Mouse (Mus musculus) neural tube, embryonic 11.5 days (tissue): ENCODE measurements around the gene Gpr39. TPM values are rescaled to one million over a fixed set of nuclear protein-coding genes. Genes with fewer than 3 reads are reported as not detected.

ENCODE experiments used
- ATAC-seq: fragments of 200-750 bp; cut with Nextera tagmentation; 2 replicates; pipeline ENCODE4 v1.8.0; 2017; ENCODE audit warnings: moderate number of reproducible peaks, mild to moderate bottlenecking, moderate TSS enrichment, moderate library complexity; ENCODE audit not compliant: insufficient read depth, low FRiP score, low TSS enrichment
- DNase-seq: peaks from one replicate; pipeline ENCODE4 v3.0.0-alpha.2; 2015; ENCODE audit warnings: low spot score
- H3K27ac ChIP-seq: fragments of 300-500 bp; sonication (generic); 2 replicates; pipeline ENCODE4 v1.5.1; 2014; ENCODE audit warnings: low read depth, mild to moderate bottlenecking, low read length
- H3K27me3 ChIP-seq: fragments of 300-500 bp; sonication (generic); 2 replicates; pipeline ENCODE4 v1.6.1; 2014; ENCODE audit warnings: mild to moderate bottlenecking, low read length, mixed read lengths; ENCODE audit not compliant: control insufficient read depth, insufficient read depth
- H3K36me3 ChIP-seq: fragments of 300-500 bp; sonication (generic); 2 replicates; pipeline ENCODE4 v1.6.1; 2014; ENCODE audit warnings: mild to moderate bottlenecking, low read length, moderate library complexity, mixed read lengths; ENCODE audit not compliant: control insufficient read depth, insufficient read depth
- H3K4me1 ChIP-seq: fragments of 300-500 bp; sonication (generic); 2 replicates; pipeline ENCODE4 v1.6.1; 2014; ENCODE audit warnings: low read length, mixed read lengths; ENCODE audit not compliant: control insufficient read depth, insufficient read depth
- H3K4me2 ChIP-seq: fragments of 300-500 bp; sonication (generic); 2 replicates; pipeline ENCODE4 v1.6.1; 2014; ENCODE audit warnings: low read depth, mild to moderate bottlenecking, moderate library complexity
- H3K4me3 ChIP-seq: fragments of 300-500 bp; sonication (generic); 2 replicates; pipeline ENCODE4 v1.5.1; 2014; ENCODE audit warnings: low read depth, low read length
- H3K9ac ChIP-seq: fragments of 300-500 bp; sonication (generic); 2 replicates; pipeline ENCODE4 v1.6.1; 2014; ENCODE audit warnings: mild to moderate bottlenecking, low read length
- H3K9me3 ChIP-seq: fragments of 300-500 bp; sonication (generic); 2 replicates; pipeline ENCODE4 v1.6.1; 2016; ENCODE audit warnings: low read length; ENCODE audit not compliant: control insufficient read depth
- WGBS: fragments of 180-500 bp; shearing (Covaris S2); extraction: QIAGEN DNeasy Blood & Tissue Kit; methylation state at CpG from one replicate; pipeline ENCODE4 v1.1.7; 2014; 5-methylcytosine and 5-hydroxymethylcytosine counted together
- polyA plus RNA-seq: library from polyadenylated mRNA; unstranded; fragments of >200 nt; fragmentation: Nextera tagmentation; extraction: Ambion mirVana; gene quantifications from 2 replicates; pipeline ENCODE4 v1.2.1, GENCODE M21; 2014

Gpr39 gene
- polyA plus RNA-seq, 1 experiment from 2014 or later = not detected

DNA sequence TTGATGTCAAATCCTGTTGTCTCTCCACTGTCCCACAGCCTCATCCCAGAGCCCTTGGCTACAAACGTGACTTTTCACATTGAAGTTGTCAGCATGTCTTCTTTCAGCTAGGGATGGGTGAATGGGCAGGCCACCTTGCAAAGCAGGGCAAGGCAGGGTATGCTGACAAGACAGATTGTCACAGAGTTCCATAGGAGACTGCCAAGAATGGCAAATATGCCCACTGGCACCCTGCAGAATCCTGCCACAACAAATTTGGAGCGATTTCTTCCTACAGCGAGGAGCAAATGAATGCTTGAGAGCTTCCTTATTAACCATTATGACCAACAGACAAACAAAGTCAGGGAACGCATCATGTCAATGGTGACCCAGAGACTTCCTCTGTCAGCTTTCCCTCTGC lies 16.6 kb upstream of the Gpr39 start:
- WGBS = 95% methylated on average over 4 of the region's 4 CpGs
- no peak overlapping the region for H3K4me2 ChIP-seq
- ATAC-seq = no peak

DNA sequence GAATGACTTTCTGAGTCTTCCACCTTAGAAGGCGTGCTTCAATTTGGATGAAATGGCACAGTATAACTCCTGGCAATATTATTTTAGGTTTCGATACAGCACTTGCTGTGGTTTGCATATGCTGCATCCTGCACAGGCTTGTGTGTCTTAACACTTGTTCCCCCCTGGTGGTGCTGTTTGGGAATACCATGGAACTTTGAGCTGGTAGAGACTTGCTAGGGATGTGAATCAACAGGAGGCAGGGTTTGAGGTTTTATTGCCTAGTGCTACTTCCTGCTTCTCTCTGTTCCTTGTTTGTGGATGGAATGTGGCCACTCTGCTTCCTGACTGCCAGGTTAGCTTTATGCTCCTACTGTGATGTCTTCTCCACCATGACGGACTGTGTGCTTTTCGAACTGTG lies 15.9 kb upstream of the Gpr39 start:
- DNase-seq (no peak), ATAC-seq (no peak)
- Histone ChIP-seq H3K36me3 (no peaks in the 10 kb centered on the region), H3K27ac (no peak overlapping the region), H3K4me1 (no peaks in the 10 kb centered on the region), H3K4me3 (no peak overlapping the region), H3K9ac (no peak overlapping the region), H3K4me2 (no peak overlapping the region), H3K9me3 (no peaks in the 10 kb centered on the region), H3K27me3 (no peaks in the 10 kb centered on the region)
- WGBS = 91% methylated on average over 4 of the region's 4 CpGs

More for the DNA sequence above, 16.6 kb upstream of the Gpr39 start:
- no peaks in the 10 kb centered on the region for H3K27me3 ChIP-seq
- no peak overlapping the region for H3K27ac ChIP-seq
- DNase-seq = no peak
- H3K9me3 ChIP-seq = no peaks in the 10 kb centered on the region
- H3K9ac ChIP-seq = no peak overlapping the region
- no peaks in the 10 kb centered on the region for H3K4me1 ChIP-seq
- H3K4me3 ChIP-seq = no peak overlapping the region
- H3K36me3 ChIP-seq = no peaks in the 10 kb centered on the region

DNA sequence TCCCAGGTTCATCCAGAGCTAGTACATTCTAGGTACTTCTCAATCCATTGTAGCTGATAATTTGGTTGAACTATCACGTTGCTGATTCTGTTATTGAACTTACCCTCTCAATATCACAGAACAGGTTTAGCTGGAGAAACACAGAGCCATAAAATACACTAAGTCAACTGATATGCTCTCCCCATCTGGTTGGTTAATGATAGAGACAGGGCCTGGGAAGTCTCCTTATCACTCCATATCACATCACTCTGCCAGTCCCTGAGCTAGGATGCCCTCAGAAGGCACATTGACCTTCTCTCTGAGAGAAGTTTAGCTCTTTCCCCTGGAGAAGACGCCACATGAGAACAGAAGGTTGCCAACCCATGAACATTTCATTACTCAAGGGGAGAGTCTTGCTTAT lies 14.7 kb upstream of the Gpr39 start:
- Histone ChIP-seq H3K36me3 (no peaks in the 10 kb centered on the region), H3K27me3 (no peaks in the 10 kb centered on the region), H3K4me1 (no peaks in the 10 kb centered on the region), H3K4me2 (no peak overlapping the region), H3K4me3 (no peak overlapping the region), H3K9me3 (no peaks in the 10 kb centered on the region), H3K27ac (no peak overlapping the region), H3K9ac (no peak overlapping the region)
- WGBS = 80% methylated on average over 2 of the region's 2 CpGs
- no peak for ATAC-seq
- no peak for DNase-seq

DNA sequence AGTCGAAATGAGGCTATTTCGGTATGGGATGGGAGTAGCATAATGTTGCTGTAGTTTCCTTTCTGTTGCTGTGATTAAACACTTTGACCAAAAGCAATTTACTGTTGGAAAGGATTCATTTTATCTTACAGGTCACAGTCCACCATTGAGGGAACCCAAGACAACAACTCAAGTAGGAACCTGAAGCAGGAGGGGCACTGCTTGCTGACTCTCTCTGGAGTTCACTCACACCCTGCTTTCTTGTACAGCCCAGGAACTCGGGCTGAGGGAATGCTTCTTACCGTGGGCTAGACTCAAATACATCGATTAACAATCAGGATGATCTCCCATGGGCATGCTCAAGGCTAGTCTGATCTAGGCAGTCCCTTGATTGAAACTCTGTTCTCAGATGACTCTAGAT lies 14.1 kb upstream of the Gpr39 start:
- no peaks in the 10 kb centered on the region for H3K9me3 ChIP-seq
- no peak for DNase-seq
- H3K36me3 ChIP-seq = no peaks in the 10 kb centered on the region
- H3K4me1 ChIP-seq = no peaks in the 10 kb centered on the region
- no peak overlapping the region for H3K9ac ChIP-seq
- H3K4me2 ChIP-seq = no peak overlapping the region
- no peak for ATAC-seq
- WGBS = 80% methylated on average over 5 of the region's 5 CpGs
- H3K27me3 ChIP-seq = no peaks in the 10 kb centered on the region
- H3K4me3 ChIP-seq = no peak overlapping the region
- no peak overlapping the region for H3K27ac ChIP-seq

DNA sequence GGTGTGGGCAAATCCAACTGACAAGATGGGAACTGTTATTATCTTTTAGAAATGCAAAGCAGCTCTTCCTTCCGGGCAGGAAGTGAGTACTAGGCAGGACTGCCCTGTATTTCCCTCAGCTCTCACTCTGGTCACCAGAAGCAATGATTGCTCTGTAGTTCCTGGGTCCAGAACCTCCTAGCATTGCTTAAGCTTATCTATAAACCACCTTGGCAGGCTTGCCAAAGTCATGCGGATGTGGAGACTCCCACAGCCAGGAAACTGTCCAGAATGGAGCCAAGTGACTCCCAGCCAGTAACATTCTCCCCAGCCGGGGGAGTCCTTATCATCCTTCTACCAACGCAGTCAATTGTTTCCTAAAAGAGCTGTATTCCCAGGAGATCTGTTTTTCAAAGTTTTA lies 13.7 kb upstream of the Gpr39 start:
- Histone ChIP-seq H3K27me3 (no peaks in the 10 kb centered on the region), H3K36me3 (no peaks in the 10 kb centered on the region), H3K27ac (no peak overlapping the region), H3K9me3 (no peaks in the 10 kb centered on the region), H3K4me3 (no peak overlapping the region), H3K4me1 (no peaks in the 10 kb centered on the region), H3K4me2 (no peak overlapping the region), H3K9ac (no peak overlapping the region)
- 85% methylated on average over 4 of the region's 4 CpGs for WGBS
- no peak for DNase-seq
- ATAC-seq = no peak

- no peak overlapping the region for H3K4me3 ChIP-seq
- H3K9ac ChIP-seq = no peak overlapping the region
- 78% methylated on average over 5 of the region's 5 CpGs for WGBS
- no peak for ATAC-seq
- DNase-seq = no peak
- no peaks in the 10 kb centered on the region for H3K4me1 ChIP-seq
- H3K36me3 ChIP-seq = no peaks in the 10 kb centered on the region
- H3K4me2 ChIP-seq = no peak overlapping the region
- no peaks in the 10 kb centered on the region for H3K9me3 ChIP-seq
- no peak overlapping the region for H3K27ac ChIP-seq
- no peaks in the 10 kb centered on the region for H3K27me3 ChIP-seq
Measured at GRCm38 (mm10) chr1:125665127-125665637, 11.6 kb upstream of the Gpr39 start.

GRCm38 (mm10) chr1:125669035-125669434 lies 7.8 kb upstream of the Gpr39 start:
- no peaks in the 10 kb centered on the region for H3K36me3 ChIP-seq
- H3K4me3 ChIP-seq = no peak overlapping the region
- no peak overlapping the region for H3K27ac ChIP-seq
- H3K4me1 ChIP-seq = no peaks in the 10 kb centered on the region
- no peak overlapping the region for H3K4me2 ChIP-seq
- no peaks in the 10 kb centered on the region for H3K9me3 ChIP-seq
- H3K9ac ChIP-seq = no peak overlapping the region
- ATAC-seq (no peak), DNase-seq (peak; percentile 14)
- no peaks in the 10 kb centered on the region for H3K27me3 ChIP-seq
- WGBS = 82% methylated on average over 5 of the region's 5 CpGs

DNA sequence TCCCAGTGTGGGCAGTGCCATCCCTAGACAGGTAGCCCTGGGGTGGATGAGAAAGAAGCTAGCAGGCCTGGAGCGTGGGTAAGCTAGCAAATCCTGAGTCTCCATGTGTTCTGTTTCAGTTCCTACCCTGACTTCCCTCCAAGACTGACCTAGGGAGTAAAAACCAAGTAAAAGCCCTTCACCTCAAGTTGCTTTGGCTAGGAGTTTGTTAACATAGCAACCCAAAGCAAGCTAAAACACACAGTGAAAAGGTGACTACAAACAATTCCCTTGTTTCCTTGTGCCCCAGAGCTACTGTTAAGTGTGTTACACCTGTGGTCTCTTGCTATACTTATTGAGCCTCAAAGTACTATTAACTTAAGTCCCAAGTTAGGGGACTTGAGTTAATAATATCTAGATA lies 1.6 kb upstream of the Gpr39 start:
- WGBS = 89% methylated on average over 1 of the region's 1 CpGs
- Histone ChIP-seq H3K27ac (no peak overlapping the region), H3K4me2 (no peak overlapping the region), H3K36me3 (no peaks in the 10 kb centered on the region), H3K27me3 (no peaks in the 10 kb centered on the region), H3K4me1 (no peaks in the 10 kb centered on the region), H3K9ac (no peak overlapping the region), H3K4me3 (no peak overlapping the region), H3K9me3 (no peaks in the 10 kb centered on the region)
- no peak for ATAC-seq
- DNase-seq = no peak

- Histone ChIP-seq H3K27ac (no peak overlapping the region), H3K4me2 (no peak overlapping the region), H3K9me3 (no peaks in the 10 kb centered on the region), H3K4me1 (no peaks in the 10 kb centered on the region), H3K4me3 (no peak overlapping the region), H3K36me3 (no peaks in the 10 kb centered on the region), H3K9ac (no peak overlapping the region), H3K27me3 (no peaks in the 10 kb centered on the region)
- DNase-seq = no peak
- ATAC-seq = no peak
- 94% methylated on average over 5 of the region's 5 CpGs for WGBS
Measured at GRCm38 (mm10) chr1:125677286-125677685, 491 bp downstream of the Gpr39 start.
